Mouse (Mus musculus) stomach, postnatal 0 days (tissue): Measurements from ENCODE around the gene Gm28635.

Experiments
- CTCF ChIP-seq: IDR thresholded peaks from 2 replicates; pipeline ENCODE4 v1.5.1; 2016; ENCODE audit warnings: antibody characterized with exemption, low read depth, mild to moderate bottlenecking, moderate library complexity
- EP300 ChIP-seq: optimal IDR thresholded peaks from 2 replicates; pipeline ENCODE3; 2016; ENCODE audit warnings: antibody characterized with exemption

DNA sequence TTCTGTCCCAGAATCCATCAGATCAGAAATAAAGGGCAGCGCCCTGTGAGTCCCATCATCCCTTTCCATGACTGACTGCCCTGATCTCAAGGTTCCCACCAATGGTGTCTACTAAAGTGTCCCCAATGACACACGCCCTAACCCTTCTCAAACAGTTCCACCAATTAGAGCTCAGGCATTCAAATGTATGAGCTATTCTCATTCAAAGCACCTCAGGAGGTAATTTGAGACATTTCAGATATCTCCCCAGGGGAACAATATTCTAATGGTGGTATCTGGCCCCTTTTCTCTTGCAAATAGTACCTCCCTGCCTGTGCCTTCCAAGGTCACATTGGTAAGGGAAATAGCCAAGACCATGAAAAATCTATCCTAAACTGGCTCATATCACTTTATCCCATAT lies 98.5 kb downstream of the Gm28635 start:
- no peak for TF ChIP-seq CTCF
- TF ChIP-seq EP300, result no peak
